11 mouse cellular contexts compared by ENCODE assay signal in the genomic region with DNA sequence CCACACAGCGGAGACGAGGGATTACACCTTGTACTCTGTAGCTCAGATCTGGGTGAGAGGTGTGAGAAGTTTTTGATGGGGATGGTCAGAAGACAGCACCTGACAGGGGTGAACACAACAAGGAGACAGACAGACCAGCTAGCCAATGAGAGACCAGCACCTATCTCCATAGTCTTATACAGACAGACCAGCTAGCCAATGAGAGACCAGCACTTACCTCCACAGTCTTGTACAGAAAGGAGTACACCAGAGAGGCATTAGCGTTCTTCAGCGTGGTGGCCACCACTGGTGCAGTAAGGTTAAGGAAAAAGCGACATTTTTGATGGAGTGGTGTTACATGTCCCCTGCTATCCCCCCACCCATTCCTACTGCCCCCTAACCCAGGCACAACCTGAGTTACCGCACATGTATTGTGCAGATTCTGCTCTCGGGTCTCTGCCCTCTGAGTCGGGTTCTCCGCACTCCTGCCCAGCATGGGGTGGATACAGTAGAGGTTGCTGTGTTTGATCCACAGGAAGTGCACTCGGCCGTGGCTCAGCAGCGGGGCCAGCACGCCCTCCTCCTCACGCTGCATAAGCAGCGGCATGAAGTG. TPM values are rescaled to one million over a fixed set of nuclear protein-coding genes. Genes with fewer than 3 reads are reported as not detected.
DNase-seq lines count a peak whose midpoint lies in the region; ATAC-seq and TF ChIP-seq lines count a peak whose summit lies in the region.
"Had no signal": no experiment of that assay in that cellular context is flagged by ENCODE, and none has a peak within 500 bp of the region (broad histone marks: within the 10 kb centered on the region; RNA-seq: fewer than 3 reads in every experiment).

No protein-coding gene starts in this region.

- no peak overlapping the region for H3K4me2 ChIP-seq in stomach, postnatal 0 days (replicated peaks; ENCODE audit: low read depth)
- H3K4me2 ChIP-seq: lung, embryonic 15.5 days; neural tube, embryonic 13.5 days had no signal

- no peaks in the 10 kb centered on the region for H3K4me1 ChIP-seq in kidney, adult 2 months (ENCODE audit: control insufficient read depth, insufficient read depth, low read length)
- H3K4me1 ChIP-seq in ES-Bruce4 (ENCODE audit: control insufficient read depth, insufficient read depth, low read length): peaks cover 2% of the 10 kb centered on the region
- H3K4me1 ChIP-seq in stomach, postnatal 0 days (replicated peaks; ENCODE audit: control insufficient read depth, insufficient read depth): no peaks in the 10 kb centered on the region
- H3K4me1 ChIP-seq: lung, embryonic 15.5 days had no signal

- no peak overlapping the region for H3K4me3 ChIP-seq in kidney, adult 2 months (ENCODE audit: insufficient read depth, low read depth, low read length)
- H3K4me3 ChIP-seq in ES-Bruce4 (ENCODE audit: low read depth, low read length): peak overlapping the region; percentile 52
- no peak overlapping the region for H3K4me3 ChIP-seq in stomach, postnatal 0 days (ENCODE audit: low read depth, low read length)
- H3K4me3 ChIP-seq: lung, embryonic 15.5 days; neural tube, embryonic 13.5 days had no signal

- peak; percentile 77 for ATAC-seq in erythroid progenitor cell, adult 5-6 weeks (replicated peaks; ENCODE audit: low FRiP score, poor library complexity, severe bottlenecking)
- no peak for ATAC-seq in stomach, postnatal 0 days (ENCODE audit: low FRiP score, low TSS enrichment)

- no peak for TF ChIP-seq CTCF in kidney, adult 2 months (conservative IDR thresholded peaks at IDR 0.05; ENCODE audit: insufficient read depth, insufficient read length, low read depth, low read length)
- no peak for TF ChIP-seq CTCF in ES-Bruce4 (IDR thresholded peaks at IDR 0.05; ENCODE audit: low read depth, low read length)
- no peak for TF ChIP-seq CTCF in stomach, postnatal 0 days (IDR thresholded peaks at IDR 0.05; ENCODE audit: low read depth)

- DNase-seq in kidney, adult 2 months: peak; percentile 49
- DNase-seq in kidney, adult 18-20 months: no peak
- peak; percentile 88 for DNase-seq in naive thymus-derived CD4-positive, alpha-beta T cell, adult 2 months (ENCODE audit: low read depth)
- DNase-seq in left cerebral cortex, postnatal 10 days (ENCODE audit: extremely low spot score in 1 of 2, low spot score in 2 of 2): no peak
- no peak for DNase-seq in stomach, postnatal 0 days (ENCODE audit: low spot score)
- DNase-seq in urinary bladder, postnatal 14 days (ENCODE audit: low spot score): no peak
- DNase-seq: gastrocnemius, postnatal 10 days had no signal

- no peaks in the 10 kb centered on the region for H3K9me3 ChIP-seq in ES-Bruce4 (replicated peaks; ENCODE audit: control insufficient read depth, insufficient read depth, low read length, poor library complexity, severe bottlenecking)
- H3K9me3 ChIP-seq in stomach, postnatal 0 days (ENCODE audit: control insufficient read depth, low read length): no peaks in the 10 kb centered on the region
- H3K9me3 ChIP-seq: lung, embryonic 15.5 days; neural tube, embryonic 13.5 days had no signal

- WGBS in kidney, adult 2 months: 39% methylated on average over 15 of the region's 15 CpGs
- WGBS in stomach, postnatal 0 days: 70% methylated on average over 15 of the region's 15 CpGs

- intact Hi-C loops in left cerebral cortex, postnatal 10 days (cut with DNase I): no loop called here

- H3K36me3 ChIP-seq in kidney, adult 2 months (ENCODE audit: control insufficient read depth, insufficient read depth, low read length): no peaks in the 10 kb centered on the region
- H3K36me3 ChIP-seq in ES-Bruce4 (ENCODE audit: control insufficient read depth, insufficient read depth, low read length, poor library complexity, severe bottlenecking): no peaks in the 10 kb centered on the region
- no peaks in the 10 kb centered on the region; the same call in 1 of the 2 replicates for H3K36me3 ChIP-seq in stomach, postnatal 0 days (ENCODE audit: control insufficient read depth, insufficient read depth, low read length)
- H3K36me3 ChIP-seq: lung, embryonic 15.5 days; neural tube, embryonic 13.5 days had no signal

- H3K27ac ChIP-seq in kidney, adult 2 months (ENCODE audit: insufficient read depth, low read depth, low read length): no peak overlapping the region
- H3K27ac ChIP-seq in ES-Bruce4 (ENCODE audit: insufficient read depth, low read length): no peak overlapping the region
- H3K27ac ChIP-seq in stomach, postnatal 0 days (replicated peaks): no peak overlapping the region
- H3K27ac ChIP-seq: lung, embryonic 15.5 days; neural tube, embryonic 13.5 days had no signal

- no peak for TF ChIP-seq POLR2A in kidney, adult 2 months (IDR thresholded peaks at IDR 0.05; ENCODE audit: low read depth, low read length)
- no peak for TF ChIP-seq POLR2A in ES-Bruce4 (IDR thresholded peaks at IDR 0.05; ENCODE audit: insufficient read depth, low read length)

- no peaks in the 10 kb centered on the region for H3K27me3 ChIP-seq in kidney, adult 2 months (replicated peaks; ENCODE audit: control insufficient read depth, insufficient read depth, low read length)
- no peaks in the 10 kb centered on the region for H3K27me3 ChIP-seq in ES-Bruce4 (ENCODE audit: control insufficient read depth, insufficient read depth, low read length, poor library complexity, severe bottlenecking)
- no peaks in the 10 kb centered on the region for H3K27me3 ChIP-seq in stomach, postnatal 0 days (ENCODE audit: control insufficient read depth, insufficient read depth, low read length)

- H3K9ac ChIP-seq in ES-Bruce4 (ENCODE audit: low read depth, poor library complexity, severe bottlenecking): peak overlapping the region; percentile 10; the same call in 1 of the 2 replicates
- H3K9ac ChIP-seq in stomach, postnatal 0 days (ENCODE audit: low read length): no peak overlapping the region
- H3K9ac ChIP-seq: lung, embryonic 15.5 days; neural tube, embryonic 13.5 days had no signal

- no peak for TF ChIP-seq EP300 in ES-Bruce4 (IDR thresholded peaks at IDR 0.05; ENCODE audit: insufficient read depth, low read depth, low read length)
- TF ChIP-seq EP300 in stomach, postnatal 0 days (optimal IDR thresholded peaks at IDR 0.05): no peak

RNA-seq across cellular contexts. Expression of a gene that starts 2.9 kb away (rescaled TPM):
- 30.6 and 36.2 TPM in 2 replicates for polyA plus RNA-seq in kidney, adult 2 months (2012; rRNA removed)
- polyA plus RNA-seq in ES-Bruce4 (2011; ENCODE audit: insufficient read depth, insufficient read length, low read depth, missing spikeins): 83.3 and 87.8 TPM in 2 replicates
- 0.36 and 0.84 TPM in 2 replicates for total RNA-seq in erythroid progenitor cell, adult 5-6 weeks (2015; ENCODE audit: low replicate concordance)
- not detected in 2 replicates for total RNA-seq in erythroid progenitor cell, adult 5-6 weeks (2017; ENCODE audit: low replicate concordance)
- total RNA-seq in left cerebral cortex, postnatal 10 days (2021): 1 to 10 TPM; 1.1 to 1.9 TPM
- polyA plus RNA-seq in stomach, postnatal 0 days (2015; fragmentation: Nextera tagmentation; extraction: Ambion mirVana): 84.9 and 90.6 TPM in 2 replicates
- total RNA-seq: gastrocnemius, postnatal 10 days had no signal

RNA-seq across cellular contexts. Expression of a gene that starts 11.3 kb away (rescaled TPM):
- 47.4 and 49.2 TPM in 2 replicates for polyA plus RNA-seq in kidney, adult 2 months (2012; rRNA removed)
- 64.9 and 66.4 TPM in 2 replicates for polyA plus RNA-seq in ES-Bruce4 (2011; ENCODE audit: insufficient read depth, insufficient read length, low read depth, missing spikeins)
- 15.9 and 35.7 TPM in 2 replicates for total RNA-seq in erythroid progenitor cell, adult 5-6 weeks (2015; ENCODE audit: low replicate concordance)
- 14.4 and 22.3 TPM in 2 replicates for total RNA-seq in erythroid progenitor cell, adult 5-6 weeks (2017; ENCODE audit: low replicate concordance)
- total RNA-seq in left cerebral cortex, postnatal 10 days (2021): 10 to 100 TPM; 66.4 to 67.7 TPM
- 55.2 and 62.6 TPM in 2 replicates for polyA plus RNA-seq in stomach, postnatal 0 days (2015; fragmentation: Nextera tagmentation; extraction: Ambion mirVana)

RNA-seq across cellular contexts. Expression of a gene that starts 18.0 kb away (rescaled TPM):
- 20.2 and 24.1 TPM in 2 replicates for polyA plus RNA-seq in kidney, adult 2 months (2012; rRNA removed)
- polyA plus RNA-seq in ES-Bruce4 (2011; ENCODE audit: insufficient read depth, insufficient read length, low read depth, missing spikeins): 11.6 and 12.4 TPM in 2 replicates
- 305 and 325 TPM in 2 replicates for total RNA-seq in erythroid progenitor cell, adult 5-6 weeks (2015; ENCODE audit: low replicate concordance)
- 151 and 194 TPM in 2 replicates for total RNA-seq in erythroid progenitor cell, adult 5-6 weeks (2017; ENCODE audit: low replicate concordance)
- total RNA-seq in left cerebral cortex, postnatal 10 days (2021): 10 to 100 TPM; 66.6 to 73.9 TPM
- polyA plus RNA-seq in stomach, postnatal 0 days (2015; fragmentation: Nextera tagmentation; extraction: Ambion mirVana): 23.1 and 28.0 TPM in 2 replicates

RNA-seq across cellular contexts. Expression of a gene that starts 21.5 kb away (rescaled TPM):
- 14.2 and 15.9 TPM in 2 replicates for polyA plus RNA-seq in kidney, adult 2 months (2012; rRNA removed)
- polyA plus RNA-seq in ES-Bruce4 (2011; ENCODE audit: insufficient read depth, insufficient read length, low read depth, missing spikeins): 35.9 and 41.7 TPM in 2 replicates
- total RNA-seq in erythroid progenitor cell, adult 5-6 weeks (2015; ENCODE audit: low replicate concordance): 19.7 and 49.4 TPM in 2 replicates
- 18.2 and 48.8 TPM in 2 replicates for total RNA-seq in erythroid progenitor cell, adult 5-6 weeks (2017; ENCODE audit: low replicate concordance)
- total RNA-seq in left cerebral cortex, postnatal 10 days (2021): 10 to 100 TPM; 34.4 to 39.4 TPM
- 6.7 and 7.9 TPM in 2 replicates for polyA plus RNA-seq in stomach, postnatal 0 days (2015; fragmentation: Nextera tagmentation; extraction: Ambion mirVana)

RNA-seq across cellular contexts. Expression of a gene that starts 44.2 kb away (rescaled TPM):
- 67.0 and 71.9 TPM in 2 replicates for polyA plus RNA-seq in kidney, adult 2 months (2012; rRNA removed)
- 18.8 and 22.3 TPM in 2 replicates for polyA plus RNA-seq in ES-Bruce4 (2011; ENCODE audit: insufficient read depth, insufficient read length, low read depth, missing spikeins)
- total RNA-seq in erythroid progenitor cell, adult 5-6 weeks (2015; ENCODE audit: low replicate concordance): 49.4 and 49.5 TPM in 2 replicates
- total RNA-seq in erythroid progenitor cell, adult 5-6 weeks (2017; ENCODE audit: low replicate concordance): 73.9 and 162 TPM in 2 replicates
- total RNA-seq in left cerebral cortex, postnatal 10 days (2021): 10 to 100 TPM; 29.7 to 33.9 TPM
- 38.6 and 41.7 TPM in 2 replicates for polyA plus RNA-seq in stomach, postnatal 0 days (2015; fragmentation: Nextera tagmentation; extraction: Ambion mirVana)

Comparison
In these comparisons a context has a peak if more than half of its experiments do, and no peak if none do; other contexts are left out.
1. DNase-seq: peak in kidney, adult 2 months (single experiment) and naive thymus-derived CD4-positive, alpha-beta T cell, adult 2 months (single experiment); none in kidney, adult 18-20 months (single experiment), left cerebral cortex, postnatal 10 days (0 of 2), stomach, postnatal 0 days (single experiment) and urinary bladder, postnatal 14 days (single experiment).